Comparison of ENCODE assay signal across 14 mouse cellular contexts in genomic region chr4:123680962-123681361, GRCm38 (mm10). TPM values are rescaled to one million over a fixed set of nuclear protein-coding genes. Genes with fewer than 3 reads are reported as not detected.
DNase-seq lines count a peak whose midpoint lies in the region; ATAC-seq and TF ChIP-seq lines count a peak whose summit lies in the region.
"Had no signal": no experiment of that assay in that cellular context is flagged by ENCODE, and none has a peak within 500 bp of the region (broad histone marks: within the 10 kb centered on the region; RNA-seq: fewer than 3 reads in every experiment).

No protein-coding gene starts in this region.

- H3K27ac ChIP-seq in heart, postnatal 0 days (ENCODE audit: low read depth) = no peak overlapping the region
- no peak overlapping the region for H3K27ac ChIP-seq in midbrain, postnatal 0 days (ENCODE audit: low read depth, low read length)
- no peak overlapping the region for H3K27ac ChIP-seq in midbrain, embryonic 11.5 days (ENCODE audit: low read depth, low read length)
- no peak overlapping the region for H3K27ac ChIP-seq in stomach, embryonic 15.5 days
- H3K27ac ChIP-seq: hindbrain, embryonic 10.5 days had no signal

- WGBS in heart, postnatal 0 days = 8% methylated on average over 7 of the region's 7 CpGs
- WGBS in midbrain, postnatal 0 days = 62% methylated on average over 7 of the region's 7 CpGs
- WGBS in midbrain, embryonic 11.5 days = 67% methylated on average over 7 of the region's 7 CpGs
- 38% methylated on average over 7 of the region's 7 CpGs for WGBS in stomach, embryonic 15.5 days

- TF ChIP-seq EP300 in heart, postnatal 0 days (IDR thresholded peaks at IDR 0.05; ENCODE audit: low read depth) = no peak

- peak overlapping the region; percentile 15 for H3K9ac ChIP-seq in heart, postnatal 0 days (replicated peaks; ENCODE audit: low read depth, low read length)
- no peak overlapping the region for H3K9ac ChIP-seq in midbrain, postnatal 0 days (replicated peaks; ENCODE audit: low read length, poor library complexity, severe bottlenecking)
- no peak overlapping the region for H3K9ac ChIP-seq in midbrain, embryonic 11.5 days (ENCODE audit: low read length)
- H3K9ac ChIP-seq in stomach, embryonic 15.5 days = no peak overlapping the region

- H3K4me3 ChIP-seq in heart, postnatal 0 days (ENCODE audit: low read depth, low read length) = no peak overlapping the region
- H3K4me3 ChIP-seq in midbrain, postnatal 0 days (ENCODE audit: low read depth, low read length) = no peak overlapping the region
- H3K4me3 ChIP-seq in midbrain, embryonic 11.5 days (ENCODE audit: low read depth, low read length) = no peak overlapping the region
- H3K4me3 ChIP-seq in stomach, embryonic 15.5 days (replicated peaks) = no peak overlapping the region
- H3K4me3 ChIP-seq: hindbrain, embryonic 10.5 days; megakaryocyte, embryonic 14.5 days had no signal

- no peak for ATAC-seq in heart, postnatal 0 days (ENCODE audit: insufficient read depth, low read depth)
- no peak for ATAC-seq in midbrain, postnatal 0 days (ENCODE audit: low FRiP score)
- ATAC-seq in midbrain, embryonic 11.5 days (ENCODE audit: low FRiP score) = no peak
- 0 out of 2 replicates have a peak, but pooled peaks have one; percentile 41 for ATAC-seq in stomach, embryonic 15.5 days (ENCODE audit: insufficient read depth, low FRiP score, low read depth)
- ATAC-seq: activated CD4-positive, CD25-positive, alpha-beta regulatory T cell, adult 4 months; forebrain, embryonic 14.5 days had no signal

- peaks cover 11% of the 10 kb centered on the region for H3K4me1 ChIP-seq in heart, postnatal 0 days (ENCODE audit: control insufficient read depth, insufficient read depth)
- H3K4me1 ChIP-seq in midbrain, postnatal 0 days (ENCODE audit: insufficient read depth, low read length) = peaks cover 10% of the 10 kb centered on the region; the same call in 1 of the 2 replicates
- H3K4me1 ChIP-seq in midbrain, embryonic 11.5 days (ENCODE audit: control insufficient read depth, insufficient read depth, low read length) = peaks cover 13% of the 10 kb centered on the region
- H3K4me1 ChIP-seq in stomach, embryonic 15.5 days = no peaks in the 10 kb centered on the region; the same call in 1 of the 2 replicates
- H3K4me1 ChIP-seq: megakaryocyte, embryonic 14.5 days had no signal

- peaks cover 7% of the 10 kb centered on the region; the same call in 1 of the 2 replicates for H3K36me3 ChIP-seq in heart, postnatal 0 days (replicated peaks; ENCODE audit: control insufficient read depth, insufficient read depth, low read length)
- H3K36me3 ChIP-seq in midbrain, postnatal 0 days (ENCODE audit: insufficient read depth, low read length) = peaks cover 21% of the 10 kb centered on the region
- H3K36me3 ChIP-seq in midbrain, embryonic 11.5 days (ENCODE audit: control insufficient read depth, insufficient read depth, low read length) = no peaks in the 10 kb centered on the region
- no peaks in the 10 kb centered on the region for H3K36me3 ChIP-seq in stomach, embryonic 15.5 days
- H3K36me3 ChIP-seq: G1E had no signal

- no peak overlapping the region for H3K4me2 ChIP-seq in heart, postnatal 0 days (ENCODE audit: low read depth, low read length)
- 0 out of 2 replicates have a peak overlapping the region, but pooled peaks have one; percentile 6 for H3K4me2 ChIP-seq in midbrain, postnatal 0 days (ENCODE audit: low read depth, low read length, poor library complexity, severe bottlenecking)
- no peak overlapping the region for H3K4me2 ChIP-seq in midbrain, embryonic 11.5 days
- H3K4me2 ChIP-seq in stomach, embryonic 15.5 days = no peak overlapping the region

- DNase-seq in cerebellum, adult 8-10 months = peak; percentile 12
- DNase-seq in cerebellum, postnatal 4 days (ENCODE audit: low spot score in 2 of 2) = no peak
- no peak for DNase-seq in heart, postnatal 0 days (ENCODE audit: low spot score)
- DNase-seq in heart, adult 9 months (ENCODE audit: low spot score in 2 of 2) = no peak
- no peak for DNase-seq in midbrain, postnatal 0 days (ENCODE audit: low spot score)
- no peak for DNase-seq in midbrain, embryonic 11.5 days (ENCODE audit: low spot score, missing footprints)
- no peak for DNase-seq in adrenal gland, adult 18-20 months (ENCODE audit: low spot score in 2 of 2)
- DNase-seq: kidney, postnatal 10 days had no signal

- no peaks in the 10 kb centered on the region for H3K9me3 ChIP-seq in heart, postnatal 0 days (replicated peaks; ENCODE audit: control insufficient read depth, low read length)
- no peaks in the 10 kb centered on the region for H3K9me3 ChIP-seq in midbrain, postnatal 0 days (ENCODE audit: low read length)
- H3K9me3 ChIP-seq in midbrain, embryonic 11.5 days (ENCODE audit: control insufficient read depth, low read length) = no peaks in the 10 kb centered on the region
- H3K9me3 ChIP-seq in stomach, embryonic 15.5 days = no peaks in the 10 kb centered on the region
- H3K9me3 ChIP-seq: G1E; hindbrain, embryonic 10.5 days; megakaryocyte, embryonic 14.5 days had no signal

- no peaks in the 10 kb centered on the region for H3K27me3 ChIP-seq in heart, postnatal 0 days (ENCODE audit: control insufficient read depth, insufficient read depth, low read length)
- no peaks in the 10 kb centered on the region for H3K27me3 ChIP-seq in midbrain, postnatal 0 days (ENCODE audit: insufficient read depth, low read length)
- peaks cover 4% of the 10 kb centered on the region for H3K27me3 ChIP-seq in midbrain, embryonic 11.5 days (ENCODE audit: control insufficient read depth, insufficient read depth, low read length)
- H3K27me3 ChIP-seq in stomach, embryonic 15.5 days (replicated peaks) = peaks cover 10% of the 10 kb centered on the region; the same call in 1 of the 2 replicates

- TF ChIP-seq CTCF in heart, postnatal 0 days (IDR thresholded peaks at IDR 0.05; ENCODE audit: low read depth) = no peak
- no peak for TF ChIP-seq CTCF in midbrain, postnatal 0 days (IDR thresholded peaks at IDR 0.05)

RNA-seq across cellular contexts. Expression of gene Macf1, which starts 3.2 kb away (rescaled TPM):
- total RNA-seq in heart, postnatal 0 days (2014; rRNA removed; ENCODE audit: low replicate concordance) = 236 and 250 TPM in 2 replicates
- 40.2 and 41.4 TPM in 2 replicates for polyA plus RNA-seq in heart, postnatal 0 days (2015; fragmentation: Nextera tagmentation; extraction: Ambion mirVana)
- total RNA-seq in midbrain, postnatal 0 days (2014; rRNA removed) = 338 and 390 TPM in 2 replicates
- polyA plus RNA-seq in midbrain, postnatal 0 days (2015; fragmentation: Nextera tagmentation; extraction: Ambion mirVana) = 59.7 and 73.3 TPM in 2 replicates
- polyA plus RNA-seq in midbrain, embryonic 11.5 days (2014; fragmentation: Nextera tagmentation; extraction: Ambion mirVana) = 74.6 and 78.0 TPM in 2 replicates
- polyA plus RNA-seq in stomach, embryonic 15.5 days (2015; fragmentation: Nextera tagmentation; extraction: Ambion mirVana) = 34.6 and 36.1 TPM in 2 replicates
- total RNA-seq in adrenal gland, adult 18-20 months (2021) = 100 to 1,000 TPM; 108 to 123 TPM

RNA-seq across cellular contexts. Expression of gene Ndufs5, which starts 37.0 kb away (rescaled TPM):
- total RNA-seq in heart, postnatal 0 days (2014; rRNA removed; ENCODE audit: low replicate concordance) = 144 and 214 TPM in 2 replicates
- polyA plus RNA-seq in heart, postnatal 0 days (2015; fragmentation: Nextera tagmentation; extraction: Ambion mirVana) = 953 and 982 TPM in 2 replicates
- 141 and 145 TPM in 2 replicates for total RNA-seq in midbrain, postnatal 0 days (2014; rRNA removed)
- polyA plus RNA-seq in midbrain, postnatal 0 days (2015; fragmentation: Nextera tagmentation; extraction: Ambion mirVana) = 588 and 616 TPM in 2 replicates
- polyA plus RNA-seq in midbrain, embryonic 11.5 days (2014; fragmentation: Nextera tagmentation; extraction: Ambion mirVana) = 301 and 315 TPM in 2 replicates
- 287 and 321 TPM in 2 replicates for polyA plus RNA-seq in stomach, embryonic 15.5 days (2015; fragmentation: Nextera tagmentation; extraction: Ambion mirVana)
- 100 to 1,000 TPM; 244 to 304 TPM for total RNA-seq in adrenal gland, adult 18-20 months (2021)
